Mouse (Mus musculus) ovary, postnatal 14 days (tissue): ENCODE measurements around the gene Itgb4.
"Not testable (repeated sequence)": the region's sequence is repeated elsewhere in the genome, so short reads cannot be mapped to it uniquely, and the experiment has no call there.

Experiments used
- DNase-seq: peaks from one replicate; pipeline ENCODE4 v3.0.0; 2022; ENCODE audit warnings: low spot score

Gene Itgb4

DNA sequence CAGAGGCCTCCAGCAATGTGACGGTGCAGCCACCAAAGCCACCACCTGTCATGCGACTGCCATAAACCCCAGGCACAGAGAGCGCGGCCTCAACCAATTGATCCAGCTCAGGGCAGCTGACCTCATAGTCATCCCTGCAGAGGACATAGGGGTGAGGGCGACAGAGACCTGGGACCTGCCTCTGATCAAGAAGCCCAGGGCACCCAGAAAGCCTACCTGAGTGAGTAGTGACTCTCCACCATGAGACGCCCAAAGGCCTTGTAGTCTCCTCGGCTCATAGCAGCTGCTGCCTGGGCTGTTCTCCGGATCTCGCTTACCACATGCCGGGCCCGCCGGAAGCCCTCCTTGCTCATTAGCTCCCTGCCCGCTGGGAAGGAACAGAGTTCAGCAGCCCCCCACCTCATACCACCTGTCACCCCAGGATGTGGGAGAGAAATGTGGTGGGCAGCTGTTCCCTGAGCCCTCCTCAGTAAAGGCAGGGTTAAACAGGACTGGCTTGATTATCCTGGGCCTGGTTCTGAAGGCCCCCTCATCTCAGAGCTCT lies 34.4 kb downstream of the Itgb4 start:
- no peak for DNase-seq

DNA sequence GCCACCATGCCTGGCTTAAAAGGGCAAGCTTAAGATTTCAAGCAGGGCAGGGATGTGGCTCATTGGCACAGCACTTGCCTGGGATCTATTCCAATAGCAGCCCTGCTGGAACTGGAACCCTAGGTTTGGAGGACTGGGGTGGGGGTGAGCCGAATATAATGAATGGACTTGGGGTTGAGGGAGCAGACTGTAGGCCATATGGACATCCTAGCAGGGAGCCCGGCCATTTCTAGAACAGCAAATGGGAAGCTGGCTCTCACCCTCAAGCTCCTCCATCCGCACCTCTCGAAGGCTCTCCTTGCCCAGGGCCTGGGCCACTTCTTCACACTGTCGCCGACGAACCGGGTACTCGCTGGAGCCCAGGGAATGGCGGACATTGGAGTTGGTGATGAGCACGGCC lies 35.2 kb downstream of the Itgb4 start:
- no peak for DNase-seq

DNA sequence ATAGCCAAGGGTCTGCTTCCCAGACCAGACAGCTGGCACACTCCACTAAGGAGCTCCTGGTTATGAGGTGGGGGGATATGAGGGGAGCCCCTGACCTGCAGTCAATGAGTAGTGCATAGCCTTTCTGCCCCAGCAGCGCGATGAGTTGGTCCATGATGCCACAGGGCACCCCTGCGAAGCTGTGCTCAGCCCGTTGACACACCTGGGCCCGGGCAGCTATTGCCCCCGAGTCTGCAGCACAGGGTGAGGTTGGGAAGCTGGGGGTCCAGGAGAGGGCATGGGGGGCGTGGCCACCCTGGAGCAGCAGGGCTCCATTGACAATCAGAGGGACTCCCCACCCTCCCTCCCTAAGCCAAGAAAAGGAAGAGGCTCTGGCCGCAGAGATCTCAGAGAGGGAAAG lies 35.6 kb downstream of the Itgb4 start:
- no peak for DNase-seq

DNA sequence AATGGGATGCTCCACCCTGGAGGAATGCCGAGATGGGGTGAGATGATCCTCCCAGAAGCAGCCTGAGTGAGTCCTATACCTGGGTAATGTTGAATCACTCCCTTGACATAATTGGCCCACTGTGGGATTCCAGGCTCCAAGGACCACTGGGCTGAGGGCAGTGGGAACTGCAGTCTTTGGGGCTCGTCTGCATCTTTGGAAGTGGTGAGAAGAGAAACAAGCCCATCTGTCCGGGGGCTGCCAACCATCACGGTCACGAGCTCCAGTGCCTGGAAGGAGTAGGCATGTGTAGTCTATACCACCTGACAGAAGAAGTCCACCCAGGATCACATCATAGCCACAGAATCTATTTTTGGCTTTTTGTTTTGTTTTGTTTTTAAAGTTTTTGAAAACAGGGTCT lies 36.4 kb downstream of the Itgb4 start:
- DNase-seq = no peak

GRCm38 (mm10) chr11:116011529-116012261 lies 37.2 kb downstream of the Itgb4 start:
- DNase-seq = no peak

GRCm38 (mm10) chr11:116012262-116012947 lies 37.9 kb downstream of the Itgb4 start, which contains the start of gene Galk1:
Galk1 (minus strand) TSS chr11:116012719.
- DNase-seq = peak; percentile 81

- no peak for DNase-seq
These were observed 40.3 kb downstream of the Itgb4 start for GRCm38 (mm10) chr11:116014821-116015220.

DNA sequence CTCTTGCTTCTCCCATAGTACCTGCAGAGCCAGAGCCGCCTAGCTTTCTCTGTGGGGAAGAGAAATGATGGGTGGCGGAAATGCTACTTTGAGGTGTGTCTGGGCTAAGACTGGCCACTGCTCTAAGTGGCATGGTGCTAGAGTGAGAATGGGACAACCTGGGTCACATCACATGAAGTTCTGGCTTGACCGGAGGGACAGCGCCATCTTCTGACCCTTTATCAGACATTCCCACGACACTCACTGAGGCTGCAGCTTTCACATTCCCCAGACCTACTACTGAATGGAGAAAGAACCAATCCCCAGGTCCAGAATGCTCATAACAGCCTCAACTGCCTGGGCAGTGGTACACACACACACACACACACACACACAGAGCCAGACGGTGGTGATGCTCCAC lies 43.6 kb downstream of the Itgb4 start:
- no peak for DNase-seq

- not testable (repeated sequence) for DNase-seq
These were observed 44.4 kb downstream of the Itgb4 start for GRCm38 (mm10) chr11:116018867-116019266.

GRCm38 (mm10) chr11:116019360-116019791 lies 44.9 kb downstream of the Itgb4 start:
- no peak for DNase-seq

GRCm38 (mm10) chr11:116019976-116020411 lies 45.5 kb downstream of the Itgb4 start:
- DNase-seq = no peak

DNA sequence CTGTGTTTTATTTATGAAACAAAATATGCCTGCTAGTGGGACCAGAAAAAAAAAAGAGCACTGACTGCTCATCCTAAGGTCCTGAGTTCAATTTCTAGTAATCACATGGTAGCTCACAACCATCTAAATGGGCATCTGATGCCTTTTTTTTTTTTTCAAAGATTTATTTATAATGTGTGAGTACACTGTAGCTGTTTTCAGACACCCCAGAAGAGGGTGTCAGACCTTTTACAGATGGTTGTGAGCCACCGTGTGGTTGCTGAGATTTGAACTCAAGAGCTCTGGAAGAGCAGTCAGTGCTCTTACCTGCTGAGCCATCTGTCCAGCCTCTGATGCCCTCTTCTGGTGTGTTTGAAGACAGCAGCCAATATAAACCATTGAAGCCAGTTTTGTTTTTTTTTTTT lies 46.0 kb downstream of the Itgb4 start:
- DNase-seq = no peak

GRCm38 (mm10) chr11:116021328-116022220 lies 47.1 kb downstream of the Itgb4 start:
- DNase-seq = no peak

GRCm38 (mm10) chr11:116022256-116022780 lies 47.8 kb downstream of the Itgb4 start:
- DNase-seq = no peak

DNA sequence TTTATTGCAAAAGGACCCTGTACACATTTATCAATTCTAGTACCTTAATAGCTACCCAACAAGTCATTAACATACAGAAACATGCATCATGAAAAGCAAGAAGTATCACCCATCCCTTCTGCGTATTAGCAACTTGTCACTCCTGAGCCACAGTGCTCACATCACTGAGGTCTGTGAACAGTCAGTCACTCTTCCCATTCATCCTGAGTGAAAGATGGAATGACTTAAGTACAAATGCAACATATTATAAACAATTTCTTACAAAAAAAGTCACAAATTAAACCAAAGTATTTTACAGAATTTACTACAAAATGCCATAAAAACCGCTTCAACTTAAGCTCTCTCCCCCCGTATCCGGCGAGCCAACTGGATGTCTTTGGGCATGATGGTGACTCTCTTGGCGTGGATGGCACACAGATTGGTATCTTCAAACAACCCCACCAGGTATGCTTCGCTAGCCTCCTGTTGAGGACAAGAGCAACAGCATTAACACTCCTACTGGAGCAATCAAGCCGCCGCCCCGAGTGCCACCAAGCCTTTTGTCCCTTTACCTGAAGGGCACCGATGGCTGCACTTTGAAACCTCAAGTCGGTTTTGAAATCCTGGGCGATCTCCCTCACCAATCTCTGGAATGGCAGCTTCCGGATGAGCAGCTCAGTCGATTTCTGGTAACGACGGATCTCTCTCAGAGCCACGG lies 48.7 kb downstream of the Itgb4 start:
- DNase-seq = not testable (repeated sequence)

GRCm38 (mm10) chr11:116023771-116024355 lies 49.4 kb downstream of the Itgb4 start:
- DNase-seq = peak; percentile 68

- peak; percentile 97 for DNase-seq
These were observed 49.9 kb downstream of the Itgb4 start for GRCm38 (mm10) chr11:116024356-116024808.

DNA sequence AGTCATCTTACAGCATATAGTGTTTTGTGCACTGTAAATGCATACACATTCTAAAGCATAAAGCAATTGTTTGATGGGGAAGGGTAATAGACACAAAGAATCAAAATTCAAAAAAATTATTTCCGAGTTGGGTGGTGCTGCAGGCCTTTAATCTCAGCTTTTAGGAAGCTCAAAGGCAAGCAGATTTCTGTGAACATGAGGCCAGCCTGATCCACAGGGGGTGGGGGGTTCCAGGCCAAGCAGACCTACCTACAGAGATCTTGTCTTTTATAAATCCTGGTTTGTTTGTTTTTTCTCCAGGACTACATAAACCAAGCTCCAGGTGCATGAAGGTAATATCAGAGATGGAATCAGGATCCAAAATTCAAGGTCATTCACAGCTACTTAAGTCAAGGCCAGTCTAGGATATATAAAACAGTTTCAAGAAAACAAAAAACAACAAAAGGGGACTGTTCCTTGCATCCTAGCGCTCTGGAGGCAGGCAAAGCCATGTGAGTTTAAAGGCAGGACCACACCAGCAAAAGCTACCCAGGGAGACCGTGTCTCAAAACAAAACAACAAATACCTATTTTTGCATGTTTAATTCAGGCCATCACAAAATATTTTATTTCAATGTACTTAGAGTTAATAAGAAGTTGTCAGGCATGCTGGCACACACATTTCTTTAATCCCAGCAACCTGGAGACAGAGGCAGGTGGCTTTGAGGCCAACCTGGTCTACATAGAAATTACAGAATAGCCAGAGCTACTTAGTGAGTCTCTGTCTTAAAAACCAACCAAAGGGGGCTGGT lies 50.7 kb downstream of the Itgb4 start:
- DNase-seq = no peak

- DNase-seq = no peak
These were observed 53.2 kb downstream of the Itgb4 start, which contains the start of gene H3f3b for GRCm38 (mm10) chr11:116027756-116028155. H3f3b (minus strand) TSS chr11:116027962.
